Mouse (Mus musculus) embryonic fibroblast, embryonic 13.5 days (primary cell): ENCODE results near the gene 1700019D03Rik.

Source experiments
- CTCF ChIP-seq: IDR thresholded peaks from 2 replicates; pipeline ENCODE4 v1.5.1; 2011; ENCODE audit warnings: mild to moderate bottlenecking, control low read depth, low read length, moderate library complexity, borderline replicate concordance; ENCODE audit not compliant: insufficient read depth
- POLR2A ChIP-seq: IDR thresholded peaks from 2 replicates; pipeline ENCODE4 v1.6.1; 2011; ENCODE audit warnings: low read depth, mild to moderate bottlenecking, control low read depth, low read length, moderate library complexity

- TF ChIP-seq CTCF (no peak), POLR2A (no peak)
Measured at GRCm38 (mm10) chr1:52952551-52953397, 67.2 kb downstream of the 1700019D03Rik start.
